18 mouse cellular contexts compared by ENCODE assay signal in the genomic region with DNA sequence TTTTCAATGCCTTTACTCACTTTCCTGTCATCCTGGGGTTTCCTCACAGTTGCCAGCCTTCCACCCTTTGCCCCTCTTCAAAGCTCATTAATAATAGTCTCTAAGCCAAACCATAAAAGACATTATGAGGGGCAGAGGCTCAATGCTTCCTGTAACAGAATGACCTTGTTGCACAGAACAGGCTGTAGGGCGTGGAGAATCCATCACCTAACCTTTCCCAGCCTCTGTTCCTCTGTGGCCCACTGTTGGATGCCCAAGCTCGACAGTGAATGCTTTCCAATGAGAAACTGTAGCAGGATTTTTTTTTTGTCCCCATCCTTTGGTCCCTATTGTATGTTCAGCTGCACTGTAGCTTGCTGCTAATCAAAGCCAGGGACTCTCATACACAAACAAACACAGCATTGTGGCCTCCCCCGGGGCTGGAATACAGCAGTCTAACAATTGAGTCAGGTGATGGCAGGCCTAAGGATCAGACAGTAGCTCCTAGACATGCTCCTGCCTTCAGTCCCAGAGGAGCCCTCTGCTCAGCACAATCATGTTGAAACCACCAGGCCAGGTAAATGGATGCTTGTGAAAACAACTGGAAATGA. TPM values are rescaled to one million over a fixed set of nuclear protein-coding genes. Genes with fewer than 3 reads are reported as not detected.
DNase-seq lines count a peak whose midpoint lies in the region; ATAC-seq and TF ChIP-seq lines count a peak whose summit lies in the region.
"Had no signal": no experiment of that assay in that cellular context is flagged by ENCODE, and none has a peak within 500 bp of the region (broad histone marks: within the 10 kb centered on the region; RNA-seq: fewer than 3 reads in every experiment).

No protein-coding gene starts in this region.

- no peak overlapping the region for H3K4me2 ChIP-seq in embryonic facial prominence, embryonic 12.5 days (replicated peaks)
- H3K4me2 ChIP-seq in midbrain, embryonic 12.5 days (replicated peaks) = no peak overlapping the region
- H3K4me2 ChIP-seq in hindbrain, embryonic 16.5 days (ENCODE audit: low read length) = peak overlapping the region; percentile 34
- H3K4me2 ChIP-seq: heart, embryonic 11.5 days; limb, embryonic 13.5 days had no signal

- no peaks in the 10 kb centered on the region for H3K9me3 ChIP-seq in embryonic facial prominence, embryonic 12.5 days
- H3K9me3 ChIP-seq in embryonic facial prominence, embryonic 10.5 days = no peaks in the 10 kb centered on the region
- no peaks in the 10 kb centered on the region for H3K9me3 ChIP-seq in midbrain, embryonic 12.5 days
- H3K9me3 ChIP-seq in midbrain, embryonic 10.5 days (replicated peaks) = no peaks in the 10 kb centered on the region
- no peaks in the 10 kb centered on the region for H3K9me3 ChIP-seq in hindbrain, embryonic 16.5 days (ENCODE audit: control insufficient read depth, low read length)
- H3K9me3 ChIP-seq: limb, embryonic 13.5 days had no signal

- peaks cover 21% of the 10 kb centered on the region; the same call in 1 of the 2 replicates for H3K4me1 ChIP-seq in embryonic facial prominence, embryonic 12.5 days
- peaks cover 9% of the 10 kb centered on the region for H3K4me1 ChIP-seq in embryonic facial prominence, embryonic 10.5 days
- peaks cover 16% of the 10 kb centered on the region for H3K4me1 ChIP-seq in midbrain, embryonic 12.5 days
- peaks cover 20% of the 10 kb centered on the region for H3K4me1 ChIP-seq in midbrain, embryonic 10.5 days
- H3K4me1 ChIP-seq in hindbrain, embryonic 16.5 days (ENCODE audit: control insufficient read depth, insufficient read depth, low read depth, low read length) = peaks cover 12% of the 10 kb centered on the region
- no peaks in the 10 kb centered on the region for H3K4me1 ChIP-seq in olfactory bulb, adult 2 months (ENCODE audit: control insufficient read depth, insufficient read depth, low read length)

- no peak for TF ChIP-seq CTCF in olfactory bulb, adult 2 months (IDR thresholded peaks at IDR 0.05; ENCODE audit: insufficient read depth, low read depth, low read length)

- DNase-seq in embryonic facial prominence, embryonic 10.5 days (ENCODE audit: low spot score) = no peak
- DNase-seq in midbrain, embryonic 10.5 days (ENCODE audit: low spot score) = no peak
- DNase-seq in kidney, adult 18-20 months = no peak
- DNase-seq: cerebellum, adult 18-20 months; gastrocnemius, postnatal 25 days; heart, postnatal 36 days; layer of hippocampus, postnatal 36 days; lung, adult 18-20 months; retina, postnatal 1 day had no signal

- 21% methylated on average over 3 of the region's 3 CpGs for WGBS in embryonic facial prominence, embryonic 12.5 days
- 39% methylated on average over 3 of the region's 3 CpGs for WGBS in embryonic facial prominence, embryonic 10.5 days
- 42% methylated on average over 3 of the region's 3 CpGs for WGBS in midbrain, embryonic 12.5 days
- 63% methylated on average over 3 of the region's 3 CpGs for WGBS in midbrain, embryonic 10.5 days
- 11% methylated on average over 3 of the region's 3 CpGs for WGBS in hindbrain, embryonic 16.5 days
- WGBS in olfactory bulb, adult 2 months = 39% methylated on average over 3 of the region's 3 CpGs

- no peaks in the 10 kb centered on the region for H3K27me3 ChIP-seq in embryonic facial prominence, embryonic 12.5 days
- H3K27me3 ChIP-seq in embryonic facial prominence, embryonic 10.5 days (replicated peaks; ENCODE audit: low read depth, poor library complexity, severe bottlenecking) = no peaks in the 10 kb centered on the region
- H3K27me3 ChIP-seq in midbrain, embryonic 12.5 days = 0 out of 2 replicates have a peak, but pooled peaks cover 3% of the 10 kb centered on the region
- H3K27me3 ChIP-seq in midbrain, embryonic 10.5 days (ENCODE audit: low read depth, poor library complexity, severe bottlenecking) = no peaks in the 10 kb centered on the region
- H3K27me3 ChIP-seq in hindbrain, embryonic 16.5 days (replicated peaks; ENCODE audit: control insufficient read depth, insufficient read depth, low read length) = no peaks in the 10 kb centered on the region
- H3K27me3 ChIP-seq: limb, embryonic 13.5 days had no signal

- H3K4me3 ChIP-seq in embryonic facial prominence, embryonic 12.5 days = no peak overlapping the region
- no peak overlapping the region for H3K4me3 ChIP-seq in embryonic facial prominence, embryonic 10.5 days
- H3K4me3 ChIP-seq in midbrain, embryonic 12.5 days = no peak overlapping the region
- H3K4me3 ChIP-seq in midbrain, embryonic 10.5 days = no peak overlapping the region
- H3K4me3 ChIP-seq in hindbrain, embryonic 16.5 days (ENCODE audit: low read length) = no peak overlapping the region
- H3K4me3 ChIP-seq in olfactory bulb, adult 2 months (ENCODE audit: insufficient read depth, low read depth, low read length) = no peak overlapping the region
- H3K4me3 ChIP-seq: limb, embryonic 13.5 days; myocyte had no signal

- H3K36me3 ChIP-seq in embryonic facial prominence, embryonic 12.5 days = peaks cover 11% of the 10 kb centered on the region
- peaks cover 60% of the 10 kb centered on the region for H3K36me3 ChIP-seq in embryonic facial prominence, embryonic 10.5 days (replicated peaks)
- H3K36me3 ChIP-seq in midbrain, embryonic 12.5 days = no peaks in the 10 kb centered on the region
- H3K36me3 ChIP-seq in midbrain, embryonic 10.5 days = peaks cover 24% of the 10 kb centered on the region; the same call in 1 of the 2 replicates
- H3K36me3 ChIP-seq in hindbrain, embryonic 16.5 days (ENCODE audit: control insufficient read depth, insufficient read depth, low read length) = no peaks in the 10 kb centered on the region

- H3K27ac ChIP-seq in embryonic facial prominence, embryonic 12.5 days = 0 out of 2 replicates have a peak overlapping the region, but pooled peaks have one; percentile 36
- no peak overlapping the region for H3K27ac ChIP-seq in embryonic facial prominence, embryonic 10.5 days (replicated peaks)
- H3K27ac ChIP-seq in midbrain, embryonic 12.5 days (replicated peaks) = peak overlapping the region; percentile 30; the same call in 1 of the 2 replicates
- no peak overlapping the region for H3K27ac ChIP-seq in midbrain, embryonic 10.5 days (replicated peaks)
- peak overlapping the region; percentile 63; the same call in 1 of the 2 replicates for H3K27ac ChIP-seq in hindbrain, embryonic 16.5 days (ENCODE audit: low read depth, low read length)
- H3K27ac ChIP-seq in olfactory bulb, adult 2 months (ENCODE audit: insufficient read depth, low read depth, low read length) = peak overlapping the region; percentile 60; the same call in 1 of the 2 replicates
- H3K27ac ChIP-seq: limb, embryonic 13.5 days had no signal

- no peak for TF ChIP-seq POLR2A in olfactory bulb, adult 2 months (IDR thresholded peaks at IDR 0.05; ENCODE audit: insufficient read depth, low read depth, low read length)

- 0 out of 2 replicates have a peak, but pooled peaks have one; percentile 28 for ATAC-seq in embryonic facial prominence, embryonic 12.5 days (ENCODE audit: insufficient number of reproducible peaks, insufficient read depth, low FRiP score, low TSS enrichment)
- peak; percentile 30; the same call in 1 of the 2 replicates for ATAC-seq in midbrain, embryonic 12.5 days (ENCODE audit: low FRiP score, low read depth)
- peak; percentile 62 for ATAC-seq in hindbrain, embryonic 16.5 days
- no peak for ATAC-seq in cerebellum, adult (ENCODE audit: insufficient number of reproducible peaks, low FRiP score, low TSS enrichment)
- ATAC-seq: Patski had no signal

- H3K9ac ChIP-seq in embryonic facial prominence, embryonic 12.5 days = no peak overlapping the region
- no peak overlapping the region for H3K9ac ChIP-seq in midbrain, embryonic 12.5 days (replicated peaks)
- no peak overlapping the region for H3K9ac ChIP-seq in hindbrain, embryonic 16.5 days (ENCODE audit: low read depth, low read length)
- H3K9ac ChIP-seq: limb, embryonic 13.5 days had no signal

RNA-seq across cellular contexts. Expression of gene Ptn, which starts 12.9 kb away (rescaled TPM):
- polyA plus RNA-seq in embryonic facial prominence, embryonic 12.5 days (2016; fragmentation: Nextera tagmentation; extraction: Ambion mirVana) = 678 and 730 TPM in 2 replicates
- 225 and 262 TPM in 2 replicates for polyA plus RNA-seq in embryonic facial prominence, embryonic 10.5 days (2016; fragmentation: Nextera tagmentation; extraction: Ambion mirVana)
- polyA plus RNA-seq in midbrain, embryonic 12.5 days (2016; fragmentation: Nextera tagmentation; extraction: Ambion mirVana) = 317 and 363 TPM in 2 replicates
- polyA plus RNA-seq in midbrain, embryonic 10.5 days (2016; fragmentation: Nextera tagmentation; extraction: Ambion mirVana) = 154 and 174 TPM in 2 replicates
- 800 and 988 TPM in 2 replicates for polyA plus RNA-seq in hindbrain, embryonic 16.5 days (2015; fragmentation: Nextera tagmentation; extraction: Ambion mirVana)
- 318 TPM in 1 of 2 replicates, not detected in the other for polyA plus RNA-seq in olfactory bulb, adult 2 months (2012; ENCODE audit: insufficient read depth, insufficient read length, low replicate concordance, missing spikeins)
- polyA plus RNA-seq: Patski had no signal

Comparison
In these comparisons a context has a peak if more than half of its experiments do, and no peak if none do; other contexts are left out.
1. H3K27ac ChIP-seq: peak in embryonic facial prominence, embryonic 12.5 days (single experiment), midbrain, embryonic 12.5 days (single experiment), hindbrain, embryonic 16.5 days (single experiment) and olfactory bulb, adult 2 months (single experiment); none in embryonic facial prominence, embryonic 10.5 days (single experiment) and midbrain, embryonic 10.5 days (single experiment).